Mouse (Mus musculus) midbrain, embryonic 16.5 days (tissue): ENCODE results near the gene Hdac5. TPM values are rescaled to one million over a fixed set of nuclear protein-coding genes. Genes with fewer than 3 reads are reported as not detected.

Experiments used
- ATAC-seq: fragments of 200-750 bp; cut with Nextera tagmentation; 2 replicates; pipeline ENCODE4 v1.8.0; 2017; ENCODE audit warnings: moderate TSS enrichment
- H3K27ac ChIP-seq: fragments of 300-500 bp; sonication (generic); 2 replicates; pipeline ENCODE4 v1.5.1; 2014; ENCODE audit warnings: mild to moderate bottlenecking, low read length, mixed read lengths
- H3K27me3 ChIP-seq: fragments of 300-500 bp; sonication (generic); 2 replicates; pipeline ENCODE4 v1.6.1; 2014; ENCODE audit warnings: low read depth, low read length, mixed read lengths; ENCODE audit not compliant: control insufficient read depth, insufficient read depth
- H3K36me3 ChIP-seq: fragments of 300-500 bp; sonication (generic); 2 replicates; pipeline ENCODE4 v1.6.1; 2014; ENCODE audit warnings: mild to moderate bottlenecking, low read length, moderate library complexity, mixed read lengths; ENCODE audit not compliant: control insufficient read depth, insufficient read depth
- H3K4me1 ChIP-seq: fragments of 300-500 bp; sonication (generic); 2 replicates; pipeline ENCODE4 v1.6.1; 2014; ENCODE audit warnings: mild to moderate bottlenecking, low read length, mixed read lengths; ENCODE audit not compliant: control insufficient read depth, insufficient read depth
- H3K4me2 ChIP-seq: fragments of 300-500 bp; sonication (generic); 2 replicates; pipeline ENCODE4 v1.6.1; 2014; ENCODE audit warnings: mild to moderate bottlenecking, low read length, mixed read lengths
- H3K4me3 ChIP-seq: fragments of 300-500 bp; sonication (generic); 2 replicates; pipeline ENCODE4 v1.5.1; 2014; ENCODE audit warnings: low read depth, mild to moderate bottlenecking, low read length, moderate library complexity, mixed read lengths
- H3K9ac ChIP-seq: fragments of 300-500 bp; sonication (generic); 2 replicates; pipeline ENCODE4 v1.6.1; 2014; ENCODE audit warnings: low read depth, low read length, mixed read lengths
- H3K9me3 ChIP-seq: fragments of 300-500 bp; sonication (generic); replicated peaks from 2 replicates; pipeline ENCODE4 v1.6.1; 2014; ENCODE audit warnings: mild to moderate bottlenecking, low read length, mixed read lengths; ENCODE audit not compliant: control insufficient read depth, poor library complexity, severe bottlenecking
- WGBS: fragments of 180-500 bp; shearing (Covaris S2); extraction: QIAGEN DNeasy Blood & Tissue Kit; methylation state at CpG from one replicate; pipeline ENCODE4 v1.1.7; 2014; 5-methylcytosine and 5-hydroxymethylcytosine counted together
- polyA plus RNA-seq: library from polyadenylated mRNA; unstranded; fragments of >200 nt; fragmentation: Nextera tagmentation; extraction: Ambion mirVana; gene quantifications from 2 replicates; pipeline ENCODE4 v1.2.1, GENCODE M21; 2015

Hdac5 gene
- polyA plus RNA-seq, 1 experiment from 2014 or later: 74.4 TPM

GRCm38 (mm10) chr11:102263211-102263610 is 33.2 kb upstream of the Hdac5 start:
- Histone ChIP-seq H3K36me3 (no peaks in the 10 kb centered on the region), H3K27ac (no peak overlapping the region), H3K4me3 (no peak overlapping the region), H3K4me2 (no peak overlapping the region), H3K27me3 (no peaks in the 10 kb centered on the region; the same call in 1 of the 2 replicates), H3K9ac (no peak overlapping the region), H3K4me1 (no peaks in the 10 kb centered on the region), H3K9me3 (no peaks in the 10 kb centered on the region)
- no peak for ATAC-seq
- 91% methylated on average over 7 of the region's 7 CpGs for WGBS

- Histone ChIP-seq H3K9ac (no peak overlapping the region), H3K36me3 (no peaks in the 10 kb centered on the region), H3K4me2 (no peak overlapping the region), H3K4me3 (no peak overlapping the region), H3K4me1 (no peaks in the 10 kb centered on the region; the same call in 1 of the 2 replicates), H3K27ac (no peak overlapping the region), H3K27me3 (no peaks in the 10 kb centered on the region), H3K9me3 (no peaks in the 10 kb centered on the region)
- ATAC-seq: no peak
- WGBS: 96% methylated on average over 3 of the region's 3 CpGs
Measured at GRCm38 (mm10) chr11:102258521-102258920, 28.6 kb upstream of the Hdac5 start.

GRCm38 (mm10) chr11:102258095-102258494 is 28.1 kb upstream of the Hdac5 start:
- Histone ChIP-seq H3K27ac (no peak overlapping the region), H3K9me3 (no peaks in the 10 kb centered on the region), H3K9ac (no peak overlapping the region), H3K36me3 (no peaks in the 10 kb centered on the region), H3K4me3 (no peak overlapping the region), H3K4me2 (no peak overlapping the region), H3K4me1 (no peaks in the 10 kb centered on the region; the same call in 1 of the 2 replicates), H3K27me3 (no peaks in the 10 kb centered on the region)
- 90% methylated on average over 6 of the region's 6 CpGs for WGBS
- ATAC-seq: no peak

GRCm38 (mm10) chr11:102257514-102257913 is 27.5 kb upstream of the Hdac5 start:
- Histone ChIP-seq H3K27ac (no peak overlapping the region), H3K9me3 (no peaks in the 10 kb centered on the region), H3K4me3 (no peak overlapping the region), H3K4me2 (no peak overlapping the region), H3K4me1 (no peaks in the 10 kb centered on the region; the same call in 1 of the 2 replicates), H3K36me3 (no peaks in the 10 kb centered on the region), H3K27me3 (no peaks in the 10 kb centered on the region), H3K9ac (no peak overlapping the region)
- 30% methylated on average over 9 of the region's 9 CpGs for WGBS
- no peak for ATAC-seq

- H3K27me3 ChIP-seq: no peaks in the 10 kb centered on the region
- H3K27ac ChIP-seq: no peak overlapping the region
- 13% methylated on average over 9 of the region's 9 CpGs for WGBS
- peaks cover 14% of the 10 kb centered on the region for H3K4me1 ChIP-seq
- peak overlapping the region; percentile 98 for H3K4me2 ChIP-seq
- 0 out of 2 replicates have a peak overlapping the region, but pooled peaks have one; percentile 5 for H3K9ac ChIP-seq
- H3K4me3 ChIP-seq: peak overlapping the region; percentile 48
- H3K36me3 ChIP-seq: no peaks in the 10 kb centered on the region
- no peak for ATAC-seq
- no peaks in the 10 kb centered on the region for H3K9me3 ChIP-seq
Measured at GRCm38 (mm10) chr11:102249351-102250090, 19.6 kb upstream of the Hdac5 start.

GRCm38 (mm10) chr11:102248630-102249230 is 18.8 kb upstream of the Hdac5 start, which contains the start of gene BC030867:
TSS of gene BC030867 (plus strand) at chr11:102248882.
- Histone ChIP-seq H3K27ac (no peak within 1 kb of the TSS), H3K4me1 (peaks cover 14% of the 10 kb centered on the region), H3K4me2 (peak within 1 kb of the TSS; percentile 98), H3K4me3 (peak within 1 kb of the TSS; percentile 48), H3K27me3 (no peaks in the 10 kb centered on the region), H3K9ac (0 out of 2 replicates have a peak within 1 kb of the TSS, but pooled peaks have one; percentile 5), H3K9me3 (no peaks in the 10 kb centered on the region), H3K36me3 (no peaks in the 10 kb centered on the region)
- under 1% methylated on average over 41 of the region's 41 CpGs for WGBS
- peak; percentile 57 for ATAC-seq

- H3K27ac ChIP-seq: no peak overlapping the region
- H3K4me2 ChIP-seq: no peak overlapping the region
- H3K9me3 ChIP-seq: no peaks in the 10 kb centered on the region
- H3K27me3 ChIP-seq: no peaks in the 10 kb centered on the region
- H3K4me1 ChIP-seq: peaks cover 14% of the 10 kb centered on the region
- H3K9ac ChIP-seq: no peak overlapping the region
- no peak for ATAC-seq
- 89% methylated on average over 4 of the region's 4 CpGs for WGBS
- H3K4me3 ChIP-seq: no peak overlapping the region
- H3K36me3 ChIP-seq: no peaks in the 10 kb centered on the region
Measured at GRCm38 (mm10) chr11:102246871-102247270, 16.9 kb upstream of the Hdac5 start.

GRCm38 (mm10) chr11:102246273-102246635 is 16.3 kb upstream of the Hdac5 start:
- Histone ChIP-seq H3K4me2 (no peak overlapping the region), H3K36me3 (no peaks in the 10 kb centered on the region), H3K9ac (no peak overlapping the region), H3K27me3 (no peaks in the 10 kb centered on the region), H3K27ac (no peak overlapping the region), H3K4me1 (peaks cover 14% of the 10 kb centered on the region), H3K4me3 (no peak overlapping the region), H3K9me3 (no peaks in the 10 kb centered on the region)
- no peak for ATAC-seq
- WGBS: 85% methylated on average over 6 of the region's 6 CpGs
